Mouse (Mus musculus) MEL (cell line): ENCODE results near the gene Armh1.

ENCODE experiments used
- CHD1 ChIP-seq: IDR thresholded peaks from 2 replicates; pipeline ENCODE4 v1.6.1; 2012; ENCODE audit warnings: low read depth, mild to moderate bottlenecking, inconsistent platforms, low read length, improper control_type of control experiment
- CTCF ChIP-seq, 3 experiments: IDR thresholded peaks in 2 of 3; conservative IDR thresholded peaks in 1 of 3; 2 replicates each; pipeline ENCODE4 v1.5.1; 2011 to 2012; ENCODE audit warnings: low read length in 3 of 3, low read depth in 2 of 3, mild to moderate bottlenecking in 2 of 3, improper control_type of control experiment in 1 of 3, inconsistent platforms in 1 of 3, mixed read lengths in 1 of 3, moderate library complexity in 1 of 3; ENCODE audit not compliant: control insufficient read depth in 1 of 3, insufficient read depth in 1 of 3, poor library complexity in 1 of 3, severe bottlenecking in 1 of 3
- ETS1 ChIP-seq: IDR thresholded peaks from 2 replicates; pipeline ENCODE4 v1.6.1; 2012; ENCODE audit warnings: low read depth, mild to moderate bottlenecking, inconsistent platforms, low read length, improper control_type of control experiment, moderate library complexity
- POLR2A ChIP-seq, 2 experiments: IDR thresholded peaks; 2 replicates each; pipeline ENCODE4 v1.6.1; 2011 to 2012; ENCODE audit warnings: low read length in 2 of 2, mild to moderate bottlenecking in 2 of 2, control low read depth in 1 of 2, improper control_type of control experiment in 1 of 2, low read depth in 1 of 2, moderate library complexity in 1 of 2; ENCODE audit not compliant: control insufficient read depth in 1 of 2, insufficient read depth in 1 of 2, poor library complexity in 1 of 2
- RCOR1 ChIP-seq: IDR thresholded peaks from 2 replicates; pipeline ENCODE4 v1.6.1; 2012; ENCODE audit warnings: low read depth, mild to moderate bottlenecking, inconsistent platforms, low read length, improper control_type of control experiment

DNA sequence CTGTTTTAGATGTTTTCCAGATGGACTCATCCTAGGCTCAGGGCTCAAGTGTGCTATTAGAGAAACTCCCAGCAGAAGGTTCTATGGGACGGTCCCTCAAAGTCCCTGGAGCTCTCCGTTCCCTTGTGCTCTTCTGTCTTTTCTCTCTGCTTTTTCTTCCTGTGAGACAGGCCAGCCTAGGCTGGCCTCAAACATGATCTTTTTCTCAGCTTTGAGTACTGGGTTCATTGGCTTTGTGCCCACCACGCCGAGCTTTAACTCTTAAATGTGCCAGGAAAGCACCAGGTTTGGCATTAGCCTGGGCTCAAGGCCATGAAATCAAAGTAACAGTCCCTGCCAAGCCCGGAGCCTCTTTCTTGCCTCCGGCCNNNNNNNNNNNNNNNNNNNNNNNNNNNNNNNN lies 11.1 kb downstream of the Armh1 start:
- TF ChIP-seq CTCF (IDR thresholded peaks at IDR 0.05 in 2 of 3, conservative IDR thresholded peaks at IDR 0.05 in 1 of 3; ENCODE audit: control insufficient read depth in 1 of 3, insufficient read depth in 1 of 3, low read depth in 2 of 3, low read length in 3 of 3, poor library complexity in 1 of 3, severe bottlenecking in 1 of 3) (no peak), POLR2A (IDR thresholded peaks at IDR 0.05; ENCODE audit: control insufficient read depth in 1 of 2, insufficient read depth in 1 of 2, low read depth in 1 of 2, low read length in 2 of 2, poor library complexity in 1 of 2) (no peak), CHD1 (no peak), RCOR1 (no peak), ETS1 (no peak)
